Mouse (Mus musculus): ENCODE data around the gene Nacc1. TPM values are rescaled to one million over a fixed set of nuclear protein-coding genes. Genes with fewer than 3 reads are reported as not detected.

The Nacc1 gene
- polyA plus RNA-seq, 1 experiment from 2014 or later: 10.7 TPM

DNA sequence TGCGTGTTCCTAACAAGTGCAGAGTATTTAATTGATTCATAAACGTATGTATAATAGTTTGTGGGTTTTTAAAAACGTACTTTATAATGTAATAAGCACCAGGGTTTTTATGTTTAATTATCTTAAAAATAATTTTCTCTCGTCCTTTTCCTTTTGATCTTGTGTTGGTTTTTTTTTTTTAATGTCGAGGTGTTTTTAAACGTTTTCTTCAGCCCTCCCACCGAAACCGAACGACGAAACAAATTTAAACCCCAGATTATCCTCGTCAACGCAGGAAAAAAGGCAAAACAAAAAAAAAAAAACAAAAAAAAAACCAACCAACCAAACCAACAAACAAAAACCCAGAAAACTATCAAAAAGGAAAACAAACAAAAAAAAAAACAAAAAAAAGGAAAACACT, 18.3 kb upstream of the Nacc1 start:
- no peak for ATAC-seq (replicated peaks; ENCODE audit: insufficient number of reproducible peaks, insufficient read depth, low FRiP score, low read depth)
- H3K27me3 ChIP-seq: peaks cover 59% of the 10 kb centered on the region

DNA sequence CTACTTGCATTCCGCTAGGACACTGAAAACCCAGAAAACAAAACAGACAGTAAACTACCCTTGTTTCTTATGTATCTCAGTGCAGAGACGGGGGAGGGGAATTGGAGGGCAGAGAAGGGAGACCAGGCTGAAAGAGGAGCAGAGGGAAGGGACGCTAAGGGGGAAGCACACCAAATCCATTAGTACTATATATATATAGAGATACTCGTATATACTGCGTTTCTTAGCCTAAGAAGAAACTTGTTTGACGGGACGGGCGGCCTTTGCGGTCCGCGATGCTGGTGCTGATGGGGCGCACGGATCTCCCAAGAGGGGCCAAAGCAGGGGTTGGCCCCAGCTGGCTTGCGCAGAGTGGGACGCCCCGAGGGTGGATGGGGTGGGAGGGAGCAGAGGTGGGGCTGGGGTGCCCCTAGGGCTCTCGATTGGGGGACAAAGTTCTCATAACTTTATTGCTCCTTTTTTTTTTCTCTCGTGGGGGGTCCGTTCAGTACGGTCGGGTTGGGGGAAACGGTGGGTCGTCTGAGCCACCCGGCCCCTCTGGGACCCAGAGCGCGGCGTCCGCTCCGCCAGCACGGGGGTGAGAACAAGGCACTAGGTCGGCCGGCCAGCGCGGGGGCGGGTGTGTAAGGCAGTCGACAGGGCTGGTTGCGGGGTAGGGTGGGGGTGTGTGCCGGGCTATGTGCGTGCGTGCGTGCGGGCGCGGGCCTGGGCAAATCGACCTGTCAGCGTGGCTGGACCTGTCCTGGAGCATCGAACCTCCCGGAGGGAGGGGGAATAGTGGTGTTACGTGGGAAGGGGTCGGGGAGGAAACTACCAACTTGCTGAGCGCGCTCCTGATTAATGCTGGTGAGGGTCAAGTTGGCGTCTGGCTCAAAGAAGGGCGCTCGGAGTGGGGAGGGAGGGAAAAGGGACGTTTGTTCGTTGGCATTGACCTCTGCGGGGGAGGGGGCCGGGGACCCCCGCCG, 17.5 kb upstream of the Nacc1 start:
- 7% methylated on average over 61 of the region's 61 CpGs for WGBS
- no peak for ATAC-seq (replicated peaks; ENCODE audit: insufficient number of reproducible peaks, insufficient read depth, low FRiP score, low read depth)
- Histone ChIP-seq H3K36me3 (no peaks in the 10 kb centered on the region; the same call in 1 of the 2 replicates), H3K27ac (peak overlapping the region; percentile 77), H3K9me3 (replicated peaks) (no peaks in the 10 kb centered on the region), H3K4me2 (peak overlapping the region; percentile 62), H3K4me1 (replicated peaks) (peaks cover 74% of the 10 kb centered on the region), H3K4me3 (peak overlapping the region; percentile 40), H3K9ac (peak overlapping the region; percentile 52), H3K27me3 (peaks cover 59% of the 10 kb centered on the region)

More for the DNA sequence above, 18.3 kb upstream of the Nacc1 start:
- Histone ChIP-seq H3K36me3 (no peaks in the 10 kb centered on the region; the same call in 1 of the 2 replicates), H3K4me1 (replicated peaks) (peaks cover 71% of the 10 kb centered on the region), H3K9ac (peak overlapping the region; percentile 52), H3K4me2 (peak overlapping the region; percentile 62), H3K27ac (peak overlapping the region; percentile 77), H3K9me3 (replicated peaks) (no peaks in the 10 kb centered on the region), H3K4me3 (peak overlapping the region; percentile 40)
- WGBS: 21% methylated on average over 12 of the region's 12 CpGs

- Histone ChIP-seq H3K36me3 (no peaks in the 10 kb centered on the region; the same call in 1 of the 2 replicates), H3K4me2 (peak overlapping the region; percentile 62), H3K4me1 (replicated peaks) (peaks cover 72% of the 10 kb centered on the region), H3K27ac (peak overlapping the region; percentile 77), H3K27me3 (peaks cover 59% of the 10 kb centered on the region), H3K9me3 (replicated peaks) (no peaks in the 10 kb centered on the region), H3K4me3 (peak overlapping the region; percentile 40), H3K9ac (peak overlapping the region; percentile 22; the same call in 1 of the 2 replicates)
- WGBS: 6% methylated on average over 16 of the region's 16 CpGs
- peak; percentile 29; the same call in 1 of the 2 replicates for ATAC-seq (replicated peaks; ENCODE audit: insufficient number of reproducible peaks, insufficient read depth, low FRiP score, low read depth)
These were observed 16.7 kb upstream of the Nacc1 start for GRCm38 (mm10) chr8:84704356-84704755.

GRCm38 (mm10) chr8:84703466-84704249, 16.0 kb upstream of the Nacc1 start:
- H3K4me1 ChIP-seq (replicated peaks): peaks cover 71% of the 10 kb centered on the region
- no peak for ATAC-seq (replicated peaks; ENCODE audit: insufficient number of reproducible peaks, insufficient read depth, low FRiP score, low read depth)
- H3K27me3 ChIP-seq: peaks cover 57% of the 10 kb centered on the region

GRCm38 (mm10) chr8:84702963-84703465, 15.4 kb upstream of the Nacc1 start:
- peaks cover 67% of the 10 kb centered on the region for H3K4me1 ChIP-seq (replicated peaks)
- peak overlapping the region; percentile 62 for H3K4me2 ChIP-seq
- peak overlapping the region; percentile 77; the same call in 1 of the 2 replicates for H3K27ac ChIP-seq
- ATAC-seq (replicated peaks; ENCODE audit: insufficient number of reproducible peaks, insufficient read depth, low FRiP score, low read depth): no peak
- peak overlapping the region; percentile 40 for H3K4me3 ChIP-seq
- H3K36me3 ChIP-seq: peaks cover 6% of the 10 kb centered on the region
- no peaks in the 10 kb centered on the region for H3K9me3 ChIP-seq (replicated peaks)
- H3K27me3 ChIP-seq: peaks cover 52% of the 10 kb centered on the region
- peak overlapping the region; percentile 30; the same call in 1 of the 2 replicates for H3K9ac ChIP-seq
- WGBS: 77% methylated on average over 6 of the region's 6 CpGs

More at GRCm38 (mm10) chr8:84703466-84704249, 16.0 kb upstream of the Nacc1 start:
- Histone ChIP-seq H3K9ac (peak overlapping the region; percentile 22; the same call in 1 of the 2 replicates), H3K36me3 (no peaks in the 10 kb centered on the region; the same call in 1 of the 2 replicates), H3K4me3 (peak overlapping the region; percentile 40), H3K4me2 (peak overlapping the region; percentile 62), H3K27ac (peak overlapping the region; percentile 77), H3K9me3 (replicated peaks) (no peaks in the 10 kb centered on the region)
- WGBS: 12% methylated on average over 38 of the region's 38 CpGs

GRCm38 (mm10) chr8:84702561-84702960, 14.9 kb upstream of the Nacc1 start:
- Histone ChIP-seq H3K4me3 (peak overlapping the region; percentile 40), H3K9me3 (replicated peaks) (no peaks in the 10 kb centered on the region), H3K27ac (peak overlapping the region; percentile 77), H3K27me3 (peaks cover 47% of the 10 kb centered on the region), H3K4me1 (replicated peaks) (peaks cover 62% of the 10 kb centered on the region), H3K4me2 (peak overlapping the region; percentile 62), H3K36me3 (peaks cover 10% of the 10 kb centered on the region), H3K9ac (peak overlapping the region; percentile 30)
- 73% methylated on average over 9 of the region's 9 CpGs for WGBS
- no peak for ATAC-seq (replicated peaks; ENCODE audit: insufficient number of reproducible peaks, insufficient read depth, low FRiP score, low read depth)

GRCm38 (mm10) chr8:84700941-84701911, 13.6 kb upstream of the Nacc1 start, which contains the start of gene Lyl1:
Gene Lyl1 (plus strand): TSS chr8:84701457.
- H3K4me1 ChIP-seq (replicated peaks): peaks cover 50% of the 10 kb centered on the region
- H3K9me3 ChIP-seq (replicated peaks): no peaks in the 10 kb centered on the region
- peak; percentile 72 for ATAC-seq (replicated peaks; ENCODE audit: insufficient number of reproducible peaks, insufficient read depth, low FRiP score, low read depth)
- peak within 1 kb of the TSS; percentile 62 for H3K4me2 ChIP-seq
- peak within 1 kb of the TSS; percentile 40 for H3K4me3 ChIP-seq
- 8% methylated on average over 34 of the region's 34 CpGs for WGBS
- peak within 1 kb of the TSS; percentile 30 for H3K9ac ChIP-seq
- peaks cover 22% of the 10 kb centered on the region for H3K36me3 ChIP-seq
- peaks cover 35% of the 10 kb centered on the region for H3K27me3 ChIP-seq
- peak within 1 kb of the TSS; percentile 77 for H3K27ac ChIP-seq

DNA sequence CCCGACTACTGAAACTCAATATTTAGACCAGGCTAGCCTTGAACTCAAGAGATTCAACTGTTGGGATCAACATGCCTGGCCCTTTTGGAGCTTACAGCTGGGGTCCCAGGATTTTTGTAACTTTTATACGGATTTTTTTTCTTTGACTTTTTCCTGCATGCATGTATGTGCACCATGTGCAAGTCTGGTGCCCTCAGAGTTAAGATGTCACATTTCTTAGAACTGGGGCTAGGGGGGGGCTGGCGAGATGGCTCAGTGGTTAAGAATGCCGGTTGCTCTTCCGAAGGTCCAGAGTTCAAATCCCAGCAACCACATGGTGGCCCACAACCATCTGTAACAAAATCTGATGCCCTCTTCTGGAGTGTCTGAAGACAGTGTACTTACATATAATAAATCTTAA, 12.9 kb upstream of the Nacc1 start:
- peaks cover 28% of the 10 kb centered on the region for H3K36me3 ChIP-seq
- H3K4me2 ChIP-seq: no peak overlapping the region
- no peak for ATAC-seq (replicated peaks; ENCODE audit: insufficient number of reproducible peaks, insufficient read depth, low FRiP score, low read depth)
- H3K4me1 ChIP-seq (replicated peaks): peaks cover 47% of the 10 kb centered on the region
- no peaks in the 10 kb centered on the region for H3K9me3 ChIP-seq (replicated peaks)
- H3K27me3 ChIP-seq: peaks cover 33% of the 10 kb centered on the region
- 72% methylated on average over 5 of the region's 5 CpGs for WGBS
- no peak overlapping the region for H3K9ac ChIP-seq
- H3K27ac ChIP-seq: peak overlapping the region; percentile 77
- H3K4me3 ChIP-seq: no peak overlapping the region

DNA sequence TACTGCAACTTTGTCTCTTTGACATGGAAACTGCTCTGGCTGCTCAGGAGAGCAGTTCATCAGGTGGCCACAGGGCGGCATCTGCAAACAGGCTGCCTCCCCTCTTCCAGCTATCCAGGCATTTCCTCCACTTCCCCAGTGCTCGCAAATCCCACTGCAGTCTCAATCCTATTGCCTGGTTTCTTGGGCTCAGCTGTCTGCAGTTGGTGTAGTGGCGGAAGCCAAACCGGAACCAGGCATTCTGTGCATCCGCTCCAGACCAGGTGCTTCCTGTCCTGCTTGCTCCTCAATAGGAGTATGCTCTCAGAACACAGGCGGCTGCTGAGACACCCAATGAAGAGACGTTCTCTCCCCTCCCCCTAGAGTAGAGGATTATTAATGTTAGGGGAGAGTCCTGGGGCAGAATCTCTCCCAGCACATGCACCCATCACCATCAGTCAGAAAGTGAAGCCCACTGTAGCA, 12.2 kb upstream of the Nacc1 start:
- ATAC-seq (replicated peaks; ENCODE audit: insufficient number of reproducible peaks, insufficient read depth, low FRiP score, low read depth): peak; percentile 48
- Histone ChIP-seq H3K4me2 (peak overlapping the region; percentile 11; the same call in 1 of the 2 replicates), H3K4me1 (replicated peaks) (peaks cover 41% of the 10 kb centered on the region), H3K36me3 (peaks cover 34% of the 10 kb centered on the region), H3K27me3 (peaks cover 27% of the 10 kb centered on the region), H3K9me3 (replicated peaks) (no peaks in the 10 kb centered on the region), H3K4me3 (no peak overlapping the region), H3K9ac (no peak overlapping the region), H3K27ac (peak overlapping the region; percentile 77)
- 40% methylated on average over 7 of the region's 7 CpGs for WGBS

GRCm38 (mm10) chr8:84698929-84699401, 11.3 kb upstream of the Nacc1 start:
- peak overlapping the region; percentile 11; the same call in 1 of the 2 replicates for H3K4me2 ChIP-seq
- H3K4me3 ChIP-seq: no peak overlapping the region
- 75% methylated on average over 9 of the region's 9 CpGs for WGBS
- H3K36me3 ChIP-seq: peaks cover 36% of the 10 kb centered on the region
- H3K27ac ChIP-seq: peak overlapping the region; percentile 77
- no peak overlapping the region for H3K9ac ChIP-seq
- peaks cover 32% of the 10 kb centered on the region for H3K4me1 ChIP-seq (replicated peaks)
- ATAC-seq (replicated peaks; ENCODE audit: insufficient number of reproducible peaks, insufficient read depth, low FRiP score, low read depth): no peak
- peaks cover 18% of the 10 kb centered on the region for H3K27me3 ChIP-seq
- H3K9me3 ChIP-seq (replicated peaks): no peaks in the 10 kb centered on the region

Measured in heart, embryonic 15.5 days (tissue).